Mouse (Mus musculus): Measurements from ENCODE around the gene Apbb1. TPM values are rescaled to one million over a fixed set of nuclear protein-coding genes. Genes with fewer than 3 reads are reported as not detected.
A peak's percentile ranks its signal among the peaks of the same experiment; 100 is the strongest.

The Apbb1 gene
- polyA plus RNA-seq, 1 experiment from 2014 or later: 360 TPM

DNA sequence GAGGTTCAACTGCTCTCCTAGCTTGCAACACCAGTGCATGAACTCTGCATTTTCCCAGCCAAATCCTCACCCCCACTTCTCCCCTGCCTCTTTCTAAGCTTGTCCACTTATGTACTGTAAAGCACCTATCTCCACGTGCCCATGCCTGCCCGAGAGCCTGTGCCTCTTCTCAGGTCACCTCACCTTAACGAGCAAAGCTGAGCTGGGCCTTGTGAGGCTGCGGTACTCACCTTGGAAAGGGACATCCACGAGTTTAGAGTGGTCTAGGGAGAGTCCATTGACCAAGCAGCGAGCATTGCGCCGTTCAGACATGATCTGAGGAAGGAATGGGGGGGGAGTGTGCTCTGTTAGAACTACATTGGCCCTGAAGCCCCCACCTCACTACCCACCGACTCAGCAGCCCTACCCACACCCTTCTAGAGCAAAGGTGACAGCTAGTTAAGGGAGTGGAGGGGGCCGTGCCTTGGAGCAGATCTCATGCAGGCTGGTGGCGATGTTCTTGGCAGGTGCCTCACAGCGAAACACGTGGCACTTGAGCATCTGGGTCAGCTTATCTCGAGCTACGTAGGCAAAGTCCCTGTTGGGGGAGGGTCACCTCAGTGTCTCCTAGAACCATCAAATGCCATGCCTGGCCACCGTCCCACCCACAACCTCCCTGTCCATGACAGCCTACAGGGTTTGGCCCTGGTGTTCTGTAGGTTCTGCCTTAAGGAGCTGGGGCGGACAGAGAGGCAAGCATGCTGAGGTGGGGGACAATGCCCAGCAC, 16.2 kb downstream of the Apbb1 start:
- no peaks in the 10 kb centered on the region for H3K27me3 ChIP-seq (ENCODE audit: control insufficient read depth, insufficient read depth, low read depth, low read length)
- H3K27ac ChIP-seq (ENCODE audit: low read length): no peak overlapping the region
- H3K9me3 ChIP-seq (replicated peaks; ENCODE audit: control insufficient read depth, low read length, poor library complexity, severe bottlenecking): no peaks in the 10 kb centered on the region
- ATAC-seq: no peak
- WGBS: 89% methylated on average over 17 of the region's 17 CpGs
- no peak overlapping the region for H3K4me3 ChIP-seq (ENCODE audit: low read depth, low read length)
- peaks cover 25% of the 10 kb centered on the region for H3K4me1 ChIP-seq (ENCODE audit: control insufficient read depth, insufficient read depth, low read length)
- peaks cover 40% of the 10 kb centered on the region for H3K36me3 ChIP-seq (ENCODE audit: control insufficient read depth, insufficient read depth, low read length)
- H3K4me2 ChIP-seq (ENCODE audit: low read length): no peak overlapping the region
- H3K9ac ChIP-seq (ENCODE audit: low read depth, low read length): no peak overlapping the region

- no peak overlapping the region for H3K9ac ChIP-seq (ENCODE audit: low read depth, low read length)
- no peak overlapping the region for H3K27ac ChIP-seq (ENCODE audit: low read length)
- peaks cover 54% of the 10 kb centered on the region for H3K36me3 ChIP-seq (ENCODE audit: control insufficient read depth, insufficient read depth, low read length)
- no peak overlapping the region for H3K4me2 ChIP-seq (ENCODE audit: low read length)
- no peaks in the 10 kb centered on the region for H3K27me3 ChIP-seq (ENCODE audit: control insufficient read depth, insufficient read depth, low read depth, low read length)
- H3K4me1 ChIP-seq (ENCODE audit: control insufficient read depth, insufficient read depth, low read length): peaks cover 7% of the 10 kb centered on the region
- ATAC-seq: no peak
- H3K4me3 ChIP-seq (ENCODE audit: low read depth, low read length): no peak overlapping the region
- no peaks in the 10 kb centered on the region for H3K9me3 ChIP-seq (replicated peaks; ENCODE audit: control insufficient read depth, low read length, poor library complexity, severe bottlenecking)
- WGBS: 93% methylated on average over 3 of the region's 3 CpGs
Measured at GRCm38 (mm10) chr7:105563367-105563766, 18.1 kb downstream of the Apbb1 start.

DNA sequence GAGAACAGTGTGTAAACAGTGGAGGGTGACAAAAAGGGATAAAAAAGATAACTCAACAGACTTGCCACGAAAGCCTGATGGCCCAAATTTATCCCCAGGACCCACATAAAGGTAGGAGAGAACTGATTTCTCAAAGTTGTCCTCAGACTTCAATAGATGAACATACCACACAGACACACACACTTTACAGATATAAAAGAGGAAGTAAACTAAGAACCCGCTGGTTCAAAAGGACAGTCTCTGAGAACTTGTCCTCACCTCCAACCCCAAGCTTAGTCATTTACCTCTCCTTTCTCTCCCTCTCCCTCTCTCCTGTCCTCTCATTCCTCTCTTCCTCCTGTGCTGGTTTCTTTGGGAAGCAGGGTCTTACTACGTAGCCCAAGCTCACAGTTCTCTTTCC, 19.1 kb downstream of the Apbb1 start:
- no peak overlapping the region for H3K9ac ChIP-seq (ENCODE audit: low read depth, low read length)
- 89% methylated on average over 3 of the region's 3 CpGs for WGBS
- no peak overlapping the region for H3K4me3 ChIP-seq (ENCODE audit: low read depth, low read length)
- H3K4me2 ChIP-seq (ENCODE audit: low read length): no peak overlapping the region
- H3K36me3 ChIP-seq (ENCODE audit: control insufficient read depth, insufficient read depth, low read length): peaks cover 59% of the 10 kb centered on the region
- H3K27me3 ChIP-seq (ENCODE audit: control insufficient read depth, insufficient read depth, low read depth, low read length): no peaks in the 10 kb centered on the region
- H3K9me3 ChIP-seq (replicated peaks; ENCODE audit: control insufficient read depth, low read length, poor library complexity, severe bottlenecking): no peaks in the 10 kb centered on the region
- no peaks in the 10 kb centered on the region for H3K4me1 ChIP-seq (ENCODE audit: control insufficient read depth, insufficient read depth, low read length)
- no peak overlapping the region for H3K27ac ChIP-seq (ENCODE audit: low read length)
- no peak for ATAC-seq

DNA sequence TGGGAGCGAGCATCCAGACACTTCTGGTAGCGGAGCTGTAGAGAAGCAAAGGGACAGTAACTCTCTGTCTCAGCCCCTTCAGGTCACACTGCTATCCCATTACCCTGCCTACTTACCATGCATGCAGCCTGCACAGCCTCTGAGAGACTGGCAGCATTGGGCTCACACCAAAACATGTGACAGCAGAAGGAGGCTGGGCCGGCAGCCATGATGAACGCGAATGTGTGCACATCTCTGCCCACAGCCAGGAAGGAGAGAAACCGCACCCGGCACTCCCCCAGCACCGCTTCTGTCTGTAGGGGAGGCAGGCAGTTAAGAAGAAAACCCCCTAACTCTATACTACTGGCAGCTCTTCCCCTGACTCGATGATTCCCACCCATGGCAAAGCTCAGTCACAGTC, 22.4 kb downstream of the Apbb1 start:
- H3K9me3 ChIP-seq (replicated peaks; ENCODE audit: control insufficient read depth, low read length, poor library complexity, severe bottlenecking): no peaks in the 10 kb centered on the region
- H3K27ac ChIP-seq (ENCODE audit: low read length): no peak overlapping the region
- H3K9ac ChIP-seq (ENCODE audit: low read depth, low read length): no peak overlapping the region
- H3K36me3 ChIP-seq (ENCODE audit: control insufficient read depth, insufficient read depth, low read length): peaks cover 30% of the 10 kb centered on the region
- no peak overlapping the region for H3K4me2 ChIP-seq (ENCODE audit: low read length)
- no peak for ATAC-seq
- H3K4me3 ChIP-seq (ENCODE audit: low read depth, low read length): no peak overlapping the region
- H3K4me1 ChIP-seq (ENCODE audit: control insufficient read depth, insufficient read depth, low read length): peaks cover 21% of the 10 kb centered on the region
- WGBS: 95% methylated on average over 9 of the region's 9 CpGs
- no peaks in the 10 kb centered on the region for H3K27me3 ChIP-seq (ENCODE audit: control insufficient read depth, insufficient read depth, low read depth, low read length)

DNA sequence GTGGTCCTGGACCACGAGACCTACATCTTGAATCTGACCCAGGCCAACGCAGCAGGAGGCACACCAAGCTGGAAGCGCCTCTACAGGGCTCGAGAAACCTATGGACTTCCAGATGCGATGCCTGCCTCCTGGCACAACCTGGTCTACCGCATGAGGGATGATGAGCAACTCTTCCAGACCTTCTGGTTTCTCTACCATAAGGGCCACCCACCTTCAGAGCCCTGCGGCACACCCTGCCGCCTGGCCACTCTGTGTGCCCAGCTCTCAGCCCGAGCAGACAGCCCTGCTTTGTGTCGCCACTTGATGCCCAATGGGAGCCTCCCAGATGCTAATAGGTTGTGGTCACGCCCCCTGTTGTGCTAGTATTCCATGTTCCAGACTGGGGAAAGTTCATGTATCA, 23.8 kb downstream of the Apbb1 start:
- Histone ChIP-seq H3K4me1 (ENCODE audit: control insufficient read depth, insufficient read depth, low read length) (peaks cover 21% of the 10 kb centered on the region), H3K9me3 (replicated peaks; ENCODE audit: control insufficient read depth, low read length, poor library complexity, severe bottlenecking) (no peaks in the 10 kb centered on the region), H3K36me3 (ENCODE audit: control insufficient read depth, insufficient read depth, low read length) (peaks cover 27% of the 10 kb centered on the region), H3K4me2 (ENCODE audit: low read length) (no peak overlapping the region), H3K27me3 (ENCODE audit: control insufficient read depth, insufficient read depth, low read depth, low read length) (no peaks in the 10 kb centered on the region), H3K9ac (ENCODE audit: low read depth, low read length) (no peak overlapping the region), H3K4me3 (ENCODE audit: low read depth, low read length) (no peak overlapping the region), H3K27ac (ENCODE audit: low read length) (no peak overlapping the region)
- ATAC-seq: no peak
- 81% methylated on average over 11 of the region's 11 CpGs for WGBS

DNA sequence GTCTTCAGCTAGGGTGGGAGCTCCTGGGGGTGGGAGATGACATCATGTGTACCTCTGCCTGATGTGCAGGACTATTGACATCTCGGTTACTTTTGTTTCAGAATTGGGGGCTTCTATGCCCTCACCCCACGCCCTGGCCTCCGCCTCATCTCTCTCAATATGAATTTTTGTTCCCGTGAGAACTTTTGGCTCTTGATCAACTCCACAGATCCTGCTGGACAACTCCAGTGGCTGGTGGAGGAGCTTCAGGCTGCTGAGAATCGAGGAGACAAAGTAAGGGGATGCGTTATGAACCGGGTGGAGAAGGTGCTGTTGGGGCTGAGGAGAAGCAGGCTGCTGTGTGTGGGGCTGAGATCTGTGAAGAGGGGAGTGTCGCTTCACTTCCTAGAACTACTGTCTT, 25.0 kb downstream of the Apbb1 start:
- no peak overlapping the region for H3K27ac ChIP-seq (ENCODE audit: low read length)
- peaks cover 23% of the 10 kb centered on the region for H3K36me3 ChIP-seq (ENCODE audit: control insufficient read depth, insufficient read depth, low read length)
- WGBS: 93% methylated on average over 8 of the region's 8 CpGs
- peaks cover 21% of the 10 kb centered on the region for H3K4me1 ChIP-seq (ENCODE audit: control insufficient read depth, insufficient read depth, low read length)
- no peak overlapping the region for H3K4me3 ChIP-seq (ENCODE audit: low read depth, low read length)
- H3K4me2 ChIP-seq (ENCODE audit: low read length): no peak overlapping the region
- no peaks in the 10 kb centered on the region for H3K27me3 ChIP-seq (ENCODE audit: control insufficient read depth, insufficient read depth, low read depth, low read length)
- no peak overlapping the region for H3K9ac ChIP-seq (ENCODE audit: low read depth, low read length)
- ATAC-seq: no peak
- no peaks in the 10 kb centered on the region for H3K9me3 ChIP-seq (replicated peaks; ENCODE audit: control insufficient read depth, low read length, poor library complexity, severe bottlenecking)

DNA sequence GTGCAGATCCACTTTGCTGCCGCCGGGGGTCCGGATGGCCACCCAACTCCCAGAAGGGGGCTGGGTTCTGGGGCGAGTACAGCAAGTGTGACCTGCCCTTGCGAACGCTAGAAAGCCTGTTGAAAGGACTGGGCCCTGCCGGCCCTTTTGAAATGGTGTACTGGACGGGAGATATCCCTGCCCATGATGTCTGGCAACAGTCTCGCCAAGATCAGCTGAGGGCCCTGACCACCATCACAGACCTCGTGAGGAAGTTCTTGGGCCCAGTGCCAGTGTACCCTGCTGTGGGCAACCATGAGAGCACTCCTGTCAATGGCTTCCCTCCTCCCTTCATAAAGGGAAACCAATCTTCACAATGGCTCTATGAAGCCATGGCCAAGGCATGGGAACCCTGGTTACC, 25.9 kb downstream of the Apbb1 start:
- WGBS: 89% methylated on average over 10 of the region's 10 CpGs
- peaks cover 23% of the 10 kb centered on the region for H3K36me3 ChIP-seq (ENCODE audit: control insufficient read depth, insufficient read depth, low read length)
- H3K4me1 ChIP-seq (ENCODE audit: control insufficient read depth, insufficient read depth, low read length): peaks cover 21% of the 10 kb centered on the region
- peak overlapping the region; percentile 83 for H3K4me2 ChIP-seq (ENCODE audit: low read length)
- peak overlapping the region; percentile 80; the same call in 1 of the 2 replicates for H3K4me3 ChIP-seq (ENCODE audit: low read depth, low read length)
- no peak for ATAC-seq
- no peak overlapping the region for H3K27ac ChIP-seq (ENCODE audit: low read length)
- no peaks in the 10 kb centered on the region for H3K27me3 ChIP-seq (ENCODE audit: control insufficient read depth, insufficient read depth, low read depth, low read length)
- 0 out of 2 replicates have a peak overlapping the region, but pooled peaks have one; percentile 92 for H3K9ac ChIP-seq (ENCODE audit: low read depth, low read length)
- H3K9me3 ChIP-seq (replicated peaks; ENCODE audit: control insufficient read depth, low read length, poor library complexity, severe bottlenecking): no peaks in the 10 kb centered on the region

DNA sequence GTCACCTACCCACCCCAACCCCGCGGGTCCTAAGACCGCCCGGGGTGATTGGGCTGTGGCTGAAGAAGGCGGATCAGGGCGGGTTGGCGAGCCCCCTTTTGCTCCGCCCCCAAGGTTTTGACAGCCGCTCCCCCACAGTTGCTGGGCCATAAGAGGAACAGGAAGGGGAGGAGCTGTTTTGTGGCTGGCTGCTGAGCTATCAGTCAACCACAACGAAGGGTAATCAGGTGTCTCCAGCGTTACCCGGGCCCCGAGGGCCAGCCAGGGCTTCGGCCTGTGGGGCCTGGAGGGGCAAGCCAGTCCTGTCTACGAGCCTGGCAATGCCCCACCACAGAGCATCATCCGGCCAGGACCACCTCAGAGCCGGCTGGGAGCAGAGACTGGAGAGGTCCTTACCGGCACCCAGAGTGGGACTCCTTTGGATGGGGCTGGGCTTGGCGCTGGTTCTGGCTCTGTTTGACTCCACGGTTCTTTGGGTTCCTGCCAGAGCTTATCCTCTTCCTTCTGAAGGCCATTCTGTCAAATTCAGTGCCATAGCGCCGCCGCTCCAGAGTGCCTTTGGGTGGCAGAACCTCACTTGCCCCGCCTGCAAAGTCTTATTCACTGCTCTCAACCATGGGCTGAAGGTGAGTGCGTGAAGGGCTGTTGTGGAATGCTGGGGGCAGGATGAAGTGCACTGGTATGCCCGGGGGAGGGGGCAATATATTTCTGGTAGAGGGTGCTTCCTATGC, 27.1 kb downstream of the Apbb1 start, which contains the start of gene Smpd1:
TSS of gene Smpd1 (plus strand) at position 149 of the 731 bp plus-strand sequence.
- Histone ChIP-seq H3K4me3 (ENCODE audit: low read depth, low read length) (peak within 1 kb of the TSS; percentile 80), H3K36me3 (ENCODE audit: control insufficient read depth, insufficient read depth, low read length) (peaks cover 16% of the 10 kb centered on the region), H3K27ac (ENCODE audit: low read length) (peak within 1 kb of the TSS; percentile 86), H3K9ac (ENCODE audit: low read depth, low read length) (peak within 1 kb of the TSS; percentile 92), H3K27me3 (ENCODE audit: control insufficient read depth, insufficient read depth, low read depth, low read length) (no peaks in the 10 kb centered on the region), H3K4me1 (ENCODE audit: control insufficient read depth, insufficient read depth, low read length) (peaks cover 21% of the 10 kb centered on the region), H3K4me2 (ENCODE audit: low read length) (peak within 1 kb of the TSS; percentile 83), H3K9me3 (replicated peaks; ENCODE audit: control insufficient read depth, low read length, poor library complexity, severe bottlenecking) (no peaks in the 10 kb centered on the region)
- ATAC-seq: peak; percentile 92
- 4% methylated on average over 26 of the region's 26 CpGs for WGBS
